Mouse (Mus musculus): ENCODE measurements around the gene Sema3a. TPM values are rescaled to one million over a fixed set of nuclear protein-coding genes. Genes with fewer than 3 reads are reported as not detected.
A peak's percentile ranks its signal among the peaks of the same experiment; 100 is the strongest.

Gene Sema3a
- polyA plus RNA-seq, 2 experiments: 22.1 to 43.8 TPM

DNA sequence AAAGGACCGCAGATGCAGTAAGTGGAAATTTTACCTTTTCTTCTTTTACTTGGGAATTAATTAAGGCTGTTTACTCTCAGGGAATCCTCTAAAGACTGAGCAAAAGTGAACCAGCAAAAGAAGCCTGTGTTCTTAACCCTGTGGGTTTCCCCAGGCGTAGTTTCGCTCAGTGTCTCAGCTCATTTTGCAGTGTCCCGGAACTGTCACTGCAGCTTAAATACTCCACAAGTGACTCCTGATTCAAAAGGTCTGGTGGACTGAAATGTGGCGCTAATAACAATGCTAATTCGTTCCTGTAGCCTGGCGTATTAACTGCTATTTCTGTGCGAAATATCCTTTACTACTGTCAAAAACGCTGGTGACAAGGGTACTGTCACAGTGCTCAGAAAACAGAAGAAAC lies 543 bp downstream of the Sema3a start:
- Histone ChIP-seq H3K4me1 (ENCODE audit: control insufficient read depth, insufficient read depth, low read length) (peaks cover 4% of the 10 kb centered on the region; the same call in 1 of the 2 replicates), H3K9ac (ENCODE audit: low read depth, low read length, severe bottlenecking) (peak overlapping the region; percentile 40), H3K4me3 (replicated peaks; ENCODE audit: low read length) (peak overlapping the region; percentile 42), H3K4me2 (replicated peaks; ENCODE audit: low read depth, low read length, severe bottlenecking) (peak overlapping the region; percentile 48), H3K36me3 (ENCODE audit: control insufficient read depth, insufficient read depth, low read length) (no peaks in the 10 kb centered on the region), H3K27ac (replicated peaks; ENCODE audit: low read depth, low read length) (peak overlapping the region; percentile 69), H3K27me3 (ENCODE audit: control insufficient read depth, insufficient read depth, low read length) (no peaks in the 10 kb centered on the region), H3K9me3 (ENCODE audit: control insufficient read depth, low read length) (no peaks in the 10 kb centered on the region)
- ATAC-seq (ENCODE audit: low FRiP score, low read depth): no peak
- WGBS: 8% methylated on average over 9 of the region's 9 CpGs
- peak; percentile 10 for DNase-seq (ENCODE audit: low spot score)
- TF ChIP-seq POLR2A (IDR thresholded peaks at IDR 0.05; ENCODE audit: borderline replicate concordance, extremely low read depth, insufficient read depth, insufficient read length): no peak

DNA sequence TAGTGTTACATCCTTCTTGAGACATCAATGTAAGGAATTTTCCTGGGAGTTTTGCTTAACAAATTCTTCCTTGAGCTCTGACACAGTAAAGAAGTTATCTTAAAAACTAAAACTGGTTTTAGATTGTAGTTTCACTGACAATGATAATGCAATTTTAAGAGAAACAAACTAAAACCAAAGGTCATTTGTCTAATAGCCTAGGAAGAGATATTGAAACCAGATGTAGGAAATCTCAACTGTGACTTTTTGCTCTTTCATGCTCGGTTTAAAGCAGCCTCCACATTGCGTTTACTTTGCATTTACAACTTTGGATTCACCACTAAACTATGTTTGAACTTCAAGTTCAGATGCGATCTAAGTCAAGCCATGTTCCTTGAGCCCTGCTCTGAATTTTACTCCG lies 982 bp downstream of the Sema3a start:
- ATAC-seq (ENCODE audit: low FRiP score, low read depth) (no peak), DNase-seq (ENCODE audit: low spot score) (peak; percentile 34)
- H3K9ac ChIP-seq (ENCODE audit: low read depth, low read length, severe bottlenecking): peak overlapping the region; percentile 40
- peak overlapping the region; percentile 48 for H3K4me2 ChIP-seq (replicated peaks; ENCODE audit: low read depth, low read length, severe bottlenecking)
- H3K36me3 ChIP-seq (ENCODE audit: control insufficient read depth, insufficient read depth, low read length): no peaks in the 10 kb centered on the region
- H3K4me3 ChIP-seq (replicated peaks; ENCODE audit: low read length): peak overlapping the region; percentile 42
- peaks cover 4% of the 10 kb centered on the region; the same call in 1 of the 2 replicates for H3K4me1 ChIP-seq (ENCODE audit: control insufficient read depth, insufficient read depth, low read length)
- TF ChIP-seq POLR2A (IDR thresholded peaks at IDR 0.05; ENCODE audit: borderline replicate concordance, extremely low read depth, insufficient read depth, insufficient read length): no peak
- WGBS: 15% methylated on average over 4 of the region's 4 CpGs
- no peaks in the 10 kb centered on the region for H3K27me3 ChIP-seq (ENCODE audit: control insufficient read depth, insufficient read depth, low read length)
- no peaks in the 10 kb centered on the region for H3K9me3 ChIP-seq (ENCODE audit: control insufficient read depth, low read length)
- peak overlapping the region; percentile 69 for H3K27ac ChIP-seq (replicated peaks; ENCODE audit: low read depth, low read length)

DNA sequence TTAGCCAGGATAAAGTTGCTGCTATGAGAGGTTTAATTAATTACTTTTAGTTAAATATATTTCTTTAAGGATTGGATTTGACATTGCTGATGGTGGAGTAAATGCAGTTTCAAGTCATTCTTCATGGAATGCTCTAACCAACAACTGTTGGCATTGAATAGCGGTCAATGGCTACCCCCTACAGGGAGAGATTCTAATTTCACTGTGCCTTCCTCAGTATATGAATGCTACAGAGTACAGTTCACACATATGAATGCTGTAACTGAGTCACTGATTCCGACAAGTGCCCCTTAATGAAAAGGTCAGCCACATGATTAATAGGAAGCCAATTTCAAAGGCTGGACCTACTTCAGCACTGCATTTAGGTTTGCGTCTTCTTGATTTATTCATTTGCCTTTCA lies 1.9 kb downstream of the Sema3a start:
- Histone ChIP-seq H3K27me3 (ENCODE audit: control insufficient read depth, insufficient read depth, low read length) (no peaks in the 10 kb centered on the region), H3K9ac (ENCODE audit: low read depth, low read length, severe bottlenecking) (no peak overlapping the region), H3K4me2 (replicated peaks; ENCODE audit: low read depth, low read length, severe bottlenecking) (peak overlapping the region; percentile 48), H3K36me3 (ENCODE audit: control insufficient read depth, insufficient read depth, low read length) (no peaks in the 10 kb centered on the region), H3K27ac (replicated peaks; ENCODE audit: low read depth, low read length) (no peak overlapping the region), H3K9me3 (ENCODE audit: control insufficient read depth, low read length) (no peaks in the 10 kb centered on the region), H3K4me1 (ENCODE audit: control insufficient read depth, insufficient read depth, low read length) (peaks cover 4% of the 10 kb centered on the region; the same call in 1 of the 2 replicates), H3K4me3 (replicated peaks; ENCODE audit: low read length) (peak overlapping the region; percentile 42)
- WGBS: 27% methylated on average over 3 of the region's 3 CpGs
- peak; percentile 62 for DNase-seq (ENCODE audit: low spot score)
- peak; percentile 38; the same call in 1 of the 2 replicates for ATAC-seq (ENCODE audit: low FRiP score, low read depth)
- TF ChIP-seq POLR2A (IDR thresholded peaks at IDR 0.05; ENCODE audit: borderline replicate concordance, extremely low read depth, insufficient read depth, insufficient read length): no peak

DNA sequence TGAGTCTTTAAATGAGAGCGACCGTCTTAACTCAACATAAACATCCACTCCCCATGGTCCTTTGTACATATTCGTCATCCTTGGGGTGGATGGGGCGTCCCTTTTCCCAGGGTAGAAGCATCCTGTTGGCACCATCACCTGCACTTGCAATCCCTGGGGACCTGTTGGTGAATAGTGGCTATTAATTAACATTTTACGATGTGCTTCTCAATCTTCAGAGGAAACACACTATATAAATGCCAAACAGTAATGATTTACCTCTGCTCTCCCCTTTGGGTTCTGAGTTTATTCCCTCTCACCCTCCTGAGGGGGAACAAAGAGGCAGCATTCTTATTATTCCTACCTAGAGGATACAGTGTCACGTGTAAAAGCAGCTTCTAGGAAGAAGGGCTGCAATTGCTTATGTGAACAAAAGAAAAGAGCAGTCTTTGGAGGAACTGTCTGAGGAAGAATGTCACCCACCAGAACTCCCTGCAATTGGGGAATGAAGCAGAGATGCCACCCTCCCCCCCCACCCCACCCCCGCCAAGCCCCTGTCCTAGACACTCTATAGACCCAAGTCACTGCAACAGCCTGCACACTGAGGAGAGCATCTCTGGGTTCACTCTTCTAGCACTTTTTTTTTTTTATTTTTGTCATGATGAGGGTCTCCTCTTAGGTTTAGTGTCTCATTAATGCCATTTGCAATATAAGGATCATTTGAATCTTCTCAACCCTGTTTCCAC lies 19.7 kb downstream of the Sema3a start:
- H3K27ac ChIP-seq (replicated peaks; ENCODE audit: low read depth, low read length): no peak overlapping the region
- H3K4me3 ChIP-seq (replicated peaks; ENCODE audit: low read length): no peak overlapping the region
- TF ChIP-seq POLR2A (IDR thresholded peaks at IDR 0.05; ENCODE audit: borderline replicate concordance, extremely low read depth, insufficient read depth, insufficient read length): no peak
- ATAC-seq (ENCODE audit: low FRiP score, low read depth): no peak
- H3K36me3 ChIP-seq (ENCODE audit: control insufficient read depth, insufficient read depth, low read length): no peaks in the 10 kb centered on the region
- H3K4me2 ChIP-seq (replicated peaks; ENCODE audit: low read depth, low read length, severe bottlenecking): no peak overlapping the region
- peaks cover 5% of the 10 kb centered on the region; the same call in 1 of the 2 replicates for H3K4me1 ChIP-seq (ENCODE audit: control insufficient read depth, insufficient read depth, low read length)
- H3K27me3 ChIP-seq (ENCODE audit: control insufficient read depth, insufficient read depth, low read length): no peaks in the 10 kb centered on the region
- no peaks in the 10 kb centered on the region for H3K9me3 ChIP-seq (ENCODE audit: control insufficient read depth, low read length)
- H3K9ac ChIP-seq (ENCODE audit: low read depth, low read length, severe bottlenecking): no peak overlapping the region
- 13% methylated on average over 7 of the region's 7 CpGs for WGBS
- no peak for DNase-seq (ENCODE audit: low spot score)

DNA sequence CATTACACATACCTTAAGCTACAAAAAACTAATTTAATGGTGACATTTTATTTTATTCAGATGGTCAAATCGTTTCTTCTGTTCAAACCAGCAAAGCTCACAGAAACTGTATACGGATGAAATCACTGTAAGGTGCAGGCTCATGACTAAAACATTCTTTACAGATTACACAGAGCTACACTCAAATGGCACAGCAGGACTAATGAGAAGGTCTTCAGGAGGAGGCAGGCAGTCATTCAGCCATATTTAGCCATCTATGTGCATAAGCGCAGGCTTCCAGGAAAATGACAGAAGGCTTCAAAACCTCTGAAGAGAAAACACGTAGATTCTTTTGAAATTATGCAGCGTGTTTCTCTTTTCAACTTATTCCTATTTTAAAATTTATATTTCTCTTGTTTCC lies 24.7 kb downstream of the Sema3a start:
- no peaks in the 10 kb centered on the region for H3K9me3 ChIP-seq (ENCODE audit: control insufficient read depth, low read length)
- peaks cover 2% of the 10 kb centered on the region; the same call in 1 of the 2 replicates for H3K4me1 ChIP-seq (ENCODE audit: control insufficient read depth, insufficient read depth, low read length)
- H3K27me3 ChIP-seq (ENCODE audit: control insufficient read depth, insufficient read depth, low read length): no peaks in the 10 kb centered on the region
- TF ChIP-seq POLR2A (IDR thresholded peaks at IDR 0.05; ENCODE audit: borderline replicate concordance, extremely low read depth, insufficient read depth, insufficient read length): no peak
- no peaks in the 10 kb centered on the region for H3K36me3 ChIP-seq (ENCODE audit: control insufficient read depth, insufficient read depth, low read length)
- no peak overlapping the region for H3K9ac ChIP-seq (ENCODE audit: low read depth, low read length, severe bottlenecking)
- no peak for ATAC-seq (ENCODE audit: low FRiP score, low read depth)
- no peak overlapping the region for H3K4me2 ChIP-seq (replicated peaks; ENCODE audit: low read depth, low read length, severe bottlenecking)
- DNase-seq (ENCODE audit: low spot score): no peak
- H3K27ac ChIP-seq (replicated peaks; ENCODE audit: low read depth, low read length): no peak overlapping the region
- 68% methylated on average over 5 of the region's 5 CpGs for WGBS
- no peak overlapping the region for H3K4me3 ChIP-seq (replicated peaks; ENCODE audit: low read length)
